Mouse (Mus musculus) urinary bladder, adult 18-20 months (tissue): ENCODE results near the gene Slc35b2.

ENCODE experiments used
- DNase-seq, 2 experiments: peaks; one replicate each; pipeline ENCODE4 v3.0.0; 2022; ENCODE audit warnings: low spot score in 2 of 2, mixed read lengths in 2 of 2

Slc35b2 gene

GRCm38 (mm10) chr17:45563655-45564530 is at the start of gene Slc35b2:
Gene Slc35b2, plus strand, starts transcription at chr17:45563874.
- peak; percentile 86 to 90 for DNase-seq

- no peak for DNase-seq
Measured at GRCm38 (mm10) chr17:45515204-45515726, 48.4 kb upstream of the Slc35b2 start.

- no peak for DNase-seq
Measured at GRCm38 (mm10) chr17:45515806-45516205, 47.9 kb upstream of the Slc35b2 start.

- peak; percentile 29 to 55 for DNase-seq
Measured at GRCm38 (mm10) chr17:45516488-45516887, 47.2 kb upstream of the Slc35b2 start.

GRCm38 (mm10) chr17:45517135-45517534 is 46.5 kb upstream of the Slc35b2 start:
- no peak for DNase-seq

- no peak for DNase-seq
Measured at GRCm38 (mm10) chr17:45517549-45518215, 46.0 kb upstream of the Slc35b2 start.

GRCm38 (mm10) chr17:45518766-45519475 is 44.8 kb upstream of the Slc35b2 start:
- no peak for DNase-seq

- no peak for DNase-seq
Measured at GRCm38 (mm10) chr17:45520136-45520535, 43.5 kb upstream of the Slc35b2 start.

- DNase-seq, result no peak
Measured at GRCm38 (mm10) chr17:45523263-45523662, 40.4 kb upstream of the Slc35b2 start, which contains the start of gene Tcte1. Gene Tcte1, plus strand, starts transcription at chr17:45523434.

- DNase-seq, result no peak
Measured at GRCm38 (mm10) chr17:45524961-45525360, 38.7 kb upstream of the Slc35b2 start.

- no peak for DNase-seq
Measured at GRCm38 (mm10) chr17:45526571-45526970, 37.1 kb upstream of the Slc35b2 start.

- DNase-seq, result no peak
Measured at GRCm38 (mm10) chr17:45530346-45530782, 33.3 kb upstream of the Slc35b2 start.

- no peak for DNase-seq
Measured at GRCm38 (mm10) chr17:45532896-45533295, 30.8 kb upstream of the Slc35b2 start.

GRCm38 (mm10) chr17:45536264-45536663 is 27.4 kb upstream of the Slc35b2 start:
- no peak for DNase-seq

GRCm38 (mm10) chr17:45538394-45538793 is 25.3 kb upstream of the Slc35b2 start:
- no peak for DNase-seq

GRCm38 (mm10) chr17:45539664-45540063 is 24.0 kb upstream of the Slc35b2 start:
- no peak for DNase-seq

- no peak for DNase-seq
Measured at GRCm38 (mm10) chr17:45542129-45542528, 21.5 kb upstream of the Slc35b2 start.

GRCm38 (mm10) chr17:45542705-45543104 is 21.0 kb upstream of the Slc35b2 start:
- DNase-seq, result no peak

- DNase-seq, result no peak
Measured at GRCm38 (mm10) chr17:45543115-45543514, 20.6 kb upstream of the Slc35b2 start.

GRCm38 (mm10) chr17:45544001-45544872 is 19.4 kb upstream of the Slc35b2 start:
- no peak for DNase-seq

GRCm38 (mm10) chr17:45544873-45545277 is 18.8 kb upstream of the Slc35b2 start:
- no peak for DNase-seq
